Mouse (Mus musculus) erythroblast, adult 5-6 weeks (primary cell): ENCODE results near the gene Nab1. TPM values are rescaled to one million over a fixed set of nuclear protein-coding genes. Genes with fewer than 3 reads are reported as not detected.

Experiments used
- ATAC-seq: replicated peaks from 2 replicates; pipeline ENCODE4 v1.8.0; 2016; ENCODE audit warnings: moderate number of reproducible peaks, mild to moderate bottlenecking, moderate TSS enrichment, inconsistent platforms; ENCODE audit not compliant: poor library complexity, low FRiP score, severe bottlenecking
- total RNA-seq, 2 experiments: library from RNA; stranded (forward) in 1 of 2; stranded (reverse) in 1 of 2; fragments of 150-400 nt in 1 of 2; fragments of 200-764, 138-1000 nt in 1 of 2; gene quantifications; 2 replicates each; pipeline versions ENCODE4 v1.2.3 to v1.2.4; 2015 to 2017; ENCODE audit warnings: low replicate concordance in 2 of 2

The Nab1 gene
- total RNA-seq, 2 experiments from 2014 or later, result 7.2 to 19.8 TPM

GRCm38 (mm10) chr1:52421623-52422022 lies 78.9 kb downstream of the Nab1 start:
- ATAC-seq, result no peak

DNA sequence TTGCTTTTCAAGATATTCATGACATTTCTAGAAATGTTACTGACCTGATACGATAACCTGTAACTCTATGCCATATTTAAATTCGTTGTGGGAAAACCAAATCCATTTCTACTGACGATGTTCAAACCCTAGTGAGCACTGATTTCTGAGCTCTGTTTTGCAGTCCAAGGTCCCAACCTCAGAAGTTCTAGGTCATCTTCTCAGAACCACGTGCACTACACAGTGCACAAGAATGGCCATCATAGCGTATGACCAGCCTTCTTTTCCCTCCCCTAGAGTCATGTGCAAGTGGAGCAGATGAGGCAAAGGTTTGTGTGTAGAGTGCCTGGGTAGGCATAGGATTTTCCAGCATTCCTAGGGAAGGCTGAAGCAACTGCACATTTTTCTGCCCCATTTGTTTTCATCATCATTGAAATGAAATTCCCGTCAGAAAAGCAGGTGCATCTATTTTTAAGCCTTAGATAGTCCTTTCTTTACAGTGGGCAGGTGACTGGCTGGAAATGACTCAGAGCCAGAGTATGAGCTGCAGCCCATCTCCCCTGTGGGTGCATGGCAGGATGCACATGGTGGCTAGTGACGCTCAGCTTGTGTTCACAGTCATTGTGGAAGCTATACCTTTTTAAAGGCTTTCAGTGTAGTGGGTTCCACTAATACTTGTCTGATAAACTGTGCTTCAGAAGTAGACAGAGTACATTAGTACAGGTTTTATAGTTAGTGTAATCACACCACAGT lies 81.2 kb downstream of the Nab1 start:
- ATAC-seq, result no peak

Other genes starting within 250 kb of the Nab1 start
- 1.5 and 2.3 TPM in 2 replicates for gene Nemp2, start 130.0 kb upstream of the Nab1 start, total RNA-seq (2015; ENCODE audit: low replicate concordance)
- 3.4 and 3.9 TPM in 2 replicates for gene Nemp2, start 130.0 kb upstream of the Nab1 start, total RNA-seq (2017; ENCODE audit: low replicate concordance)
- gene Mfsd6, start 226.8 kb upstream of the Nab1 start, total RNA-seq (2015; ENCODE audit: low replicate concordance), result 8.2 and 8.3 TPM in 2 replicates
- 2.8 and 4.0 TPM in 2 replicates for gene Mfsd6, start 226.8 kb upstream of the Nab1 start, total RNA-seq (2017; ENCODE audit: low replicate concordance)